Mouse (Mus musculus): ENCODE data around the gene Tcp11l1. TPM values are rescaled to one million over a fixed set of nuclear protein-coding genes. Genes with fewer than 3 reads are reported as not detected.

Tcp11l1 gene
- total RNA-seq (2021) (1 to 10 TPM; 8.0 to 8.1 TPM), polyA plus RNA-seq (2012; rRNA removed) (3.0 and 3.6 TPM in 2 replicates)
- long read RNA-seq, transcript Tcp11l1-206 (3 exons, 630 nt), result major isoform, 6 of 8 reads
- long read RNA-seq, partial matches to known transcripts, result 0 of 8 reads
- long read RNA-seq, other reads (novel, unspliced or antisense), result 2 of 8 reads

- TF ChIP-seq POLR2A (IDR thresholded peaks at IDR 0.05; ENCODE audit: insufficient read depth, low read depth, low read length), result no peak
- no peak for TF ChIP-seq EP300 (IDR thresholded peaks at IDR 0.05; ENCODE audit: insufficient read depth, low read depth, low read length)
- no peak for TF ChIP-seq CTCF (IDR thresholded peaks at IDR 0.05)
- WGBS, result under 1% methylated on average over 98 of the region's 99 CpGs
- intact Hi-C loops (cut with DNase I), result no loop called here
Measured at GRCm38 (mm10) chr2:104711585-104712485, at the start of gene Tcp11l1. Gene Tcp11l1, minus strand, starts transcription at chr2:104712169.

GRCm38 (mm10) chr2:104750611-104751010 is 38.6 kb upstream of the Tcp11l1 start:
- Histone ChIP-seq H3K79me2 (replicated peaks; ENCODE audit: control insufficient read depth, insufficient read depth, low read length) (no peaks in the 10 kb centered on the region), H3K27ac (no peak overlapping the region), H3K4me3 (no peak overlapping the region), H3K27me3 (ENCODE audit: control insufficient read depth, insufficient read depth, low read length) (no peaks in the 10 kb centered on the region), H3K9ac (ENCODE audit: low read depth, low read length) (no peak overlapping the region), H3K36me3 (ENCODE audit: control insufficient read depth, insufficient read depth, low read length) (no peaks in the 10 kb centered on the region), H3K4me1 (ENCODE audit: control insufficient read depth, insufficient read depth, low read length) (no peaks in the 10 kb centered on the region)
- intact Hi-C loops (cut with DNase I), result loop anchor here (5.0 kb wide), 1 partner anchor 63 kb away; no protein-coding TSS in a partner anchor
- TF ChIP-seq POLR2A (IDR thresholded peaks at IDR 0.05; ENCODE audit: insufficient read depth, low read depth, low read length) (no peak), EP300 (IDR thresholded peaks at IDR 0.05; ENCODE audit: insufficient read depth, low read depth, low read length) (no peak), CTCF (IDR thresholded peaks at IDR 0.05) (peak; percentile 56)
- DNase-seq, result no peak
- WGBS, result 62% methylated on average over 3 of the region's 3 CpGs

More at GRCm38 (mm10) chr2:104711585-104712485, at the start of gene Tcp11l1:
- Histone ChIP-seq H3K9ac (ENCODE audit: low read depth, low read length) (peak within 1 kb of the TSS; percentile 93), H3K27me3 (ENCODE audit: control insufficient read depth, insufficient read depth, low read length) (no peaks in the 10 kb centered on the region), H3K4me3 (peak within 1 kb of the TSS; percentile 79), H3K27ac (peak within 1 kb of the TSS; percentile 69), H3K36me3 (ENCODE audit: control insufficient read depth, insufficient read depth, low read length) (no peaks in the 10 kb centered on the region), H3K79me2 (replicated peaks; ENCODE audit: control insufficient read depth, insufficient read depth, low read length) (no peaks in the 10 kb centered on the region), H3K4me1 (ENCODE audit: control insufficient read depth, insufficient read depth, low read length) (no peaks in the 10 kb centered on the region)
- DNase-seq, result peak; percentile 78 to 82

GRCm38 (mm10) chr2:104748652-104749183 is 36.7 kb upstream of the Tcp11l1 start:
- Histone ChIP-seq H3K4me3 (no peak overlapping the region), H3K36me3 (ENCODE audit: control insufficient read depth, insufficient read depth, low read length) (no peaks in the 10 kb centered on the region), H3K27me3 (ENCODE audit: control insufficient read depth, insufficient read depth, low read length) (no peaks in the 10 kb centered on the region), H3K27ac (no peak overlapping the region), H3K79me2 (replicated peaks; ENCODE audit: control insufficient read depth, insufficient read depth, low read length) (no peaks in the 10 kb centered on the region), H3K4me1 (ENCODE audit: control insufficient read depth, insufficient read depth, low read length) (no peaks in the 10 kb centered on the region), H3K9ac (ENCODE audit: low read depth, low read length) (no peak overlapping the region)
- TF ChIP-seq EP300 (IDR thresholded peaks at IDR 0.05; ENCODE audit: insufficient read depth, low read depth, low read length), result no peak
- no peak for TF ChIP-seq CTCF (IDR thresholded peaks at IDR 0.05)
- no peak for TF ChIP-seq POLR2A (IDR thresholded peaks at IDR 0.05; ENCODE audit: insufficient read depth, low read depth, low read length)
- intact Hi-C loops (cut with DNase I), result no loop called here
- DNase-seq, result no peak
- WGBS, result 77% methylated on average over 5 of the region's 5 CpGs

- H3K27ac ChIP-seq, result no peak overlapping the region
- no peaks in the 10 kb centered on the region for H3K4me1 ChIP-seq (ENCODE audit: control insufficient read depth, insufficient read depth, low read length)
- H3K36me3 ChIP-seq (ENCODE audit: control insufficient read depth, insufficient read depth, low read length), result no peaks in the 10 kb centered on the region
- no peak overlapping the region for H3K4me3 ChIP-seq
- no peaks in the 10 kb centered on the region for H3K79me2 ChIP-seq (replicated peaks; ENCODE audit: control insufficient read depth, insufficient read depth, low read length)
- 52% methylated on average over 8 of the region's 8 CpGs for WGBS
- intact Hi-C loops (cut with DNase I), result no loop called here
- DNase-seq, result no peak
- H3K27me3 ChIP-seq (ENCODE audit: control insufficient read depth, insufficient read depth, low read length), result no peaks in the 10 kb centered on the region
- no peak overlapping the region for H3K9ac ChIP-seq (ENCODE audit: low read depth, low read length)
- no peak for TF ChIP-seq CTCF (IDR thresholded peaks at IDR 0.05)
- TF ChIP-seq POLR2A (IDR thresholded peaks at IDR 0.05; ENCODE audit: insufficient read depth, low read depth, low read length), result no peak
Measured at GRCm38 (mm10) chr2:104746251-104746650, 34.3 kb upstream of the Tcp11l1 start.

- intact Hi-C loops (cut with DNase I), result no loop called here
- 67% methylated on average over 5 of the region's 5 CpGs for WGBS
Measured at GRCm38 (mm10) chr2:104743971-104744370, 32.0 kb upstream of the Tcp11l1 start.

More at GRCm38 (mm10) chr2:104743971-104744370, 32.0 kb upstream of the Tcp11l1 start:
- Histone ChIP-seq H3K36me3 (ENCODE audit: control insufficient read depth, insufficient read depth, low read length) (no peaks in the 10 kb centered on the region), H3K27ac (no peak overlapping the region), H3K9ac (ENCODE audit: low read depth, low read length) (no peak overlapping the region), H3K4me3 (no peak overlapping the region), H3K4me1 (ENCODE audit: control insufficient read depth, insufficient read depth, low read length) (no peaks in the 10 kb centered on the region), H3K27me3 (ENCODE audit: control insufficient read depth, insufficient read depth, low read length) (no peaks in the 10 kb centered on the region), H3K79me2 (replicated peaks; ENCODE audit: control insufficient read depth, insufficient read depth, low read length) (no peaks in the 10 kb centered on the region)
- no peak for DNase-seq
- TF ChIP-seq CTCF (IDR thresholded peaks at IDR 0.05), result no peak
- no peak for TF ChIP-seq EP300 (IDR thresholded peaks at IDR 0.05; ENCODE audit: insufficient read depth, low read depth, low read length)
- no peak for TF ChIP-seq POLR2A (IDR thresholded peaks at IDR 0.05; ENCODE audit: insufficient read depth, low read depth, low read length)
